ENCODE assay signal across 8 mouse cellular contexts in genomic region chr1:39936332-39936802, GRCm38 (mm10). TPM values are rescaled to one million over a fixed set of nuclear protein-coding genes. Genes with fewer than 3 reads are reported as not detected.
DNase-seq lines count a peak whose midpoint lies in the region; ATAC-seq lines count a peak whose summit lies in the region.

No protein-coding gene starts in this region.

- no peaks in the 10 kb centered on the region for H3K9me3 ChIP-seq in hindbrain, embryonic 15.5 days

- peak overlapping the region; percentile 60; the same call in 1 of the 2 replicates for H3K27ac ChIP-seq in hindbrain, embryonic 15.5 days (replicated peaks)

- no peaks in the 10 kb centered on the region for H3K27me3 ChIP-seq in hindbrain, embryonic 15.5 days

- WGBS in hindbrain, embryonic 15.5 days, result 1% methylated on average over 13 of the region's 13 CpGs

- peak; percentile 94 for DNase-seq in R1 (ENCODE audit: low read depth, low spot score)
- DNase-seq in cerebellum, postnatal 25 days, result peak; percentile 80 to 86
- peak; percentile 80 to 89 for DNase-seq in frontal cortex, postnatal 36 days (ENCODE audit: low spot score in 2 of 2)
- peak; percentile 79 to 84 for DNase-seq in layer of hippocampus, postnatal 36 days
- peak; percentile 92 for DNase-seq in lung, postnatal 25 days (ENCODE audit: low spot score)
- DNase-seq in retina, adult 2 months (ENCODE audit: low read depth, low spot score), result peak; percentile 56
- DNase-seq in thymus, postnatal 25 days, result peak; percentile 88

- H3K4me2 ChIP-seq in hindbrain, embryonic 15.5 days, result peak overlapping the region; percentile 50

- no peak for ATAC-seq in hindbrain, embryonic 15.5 days (ENCODE audit: low FRiP score, low read depth)

- H3K4me1 ChIP-seq in hindbrain, embryonic 15.5 days (replicated peaks), result peaks cover 97% of the 10 kb centered on the region

- H3K36me3 ChIP-seq in hindbrain, embryonic 15.5 days, result no peaks in the 10 kb centered on the region

- H3K9ac ChIP-seq in hindbrain, embryonic 15.5 days, result 0 out of 2 replicates have a peak overlapping the region, but pooled peaks have one; percentile 11

- peak overlapping the region; percentile 28 for H3K4me3 ChIP-seq in hindbrain, embryonic 15.5 days

RNA-seq across cellular contexts. Expression of gene Map4k4, which starts 35.7 kb away (rescaled TPM):
- 41.5 and 42.6 TPM in 2 replicates for polyA plus RNA-seq in hindbrain, embryonic 15.5 days (2015; fragmentation: Nextera tagmentation; extraction: Ambion mirVana)
- 100 to 1,000 TPM; 146 to 166 TPM for total RNA-seq in layer of hippocampus, postnatal 36 days (2021)
